Mouse (Mus musculus): ENCODE measurements around the gene Kdm2a. TPM values are rescaled to one million over a fixed set of nuclear protein-coding genes. Genes with fewer than 3 reads are reported as not detected.
A peak's percentile ranks its signal among the peaks of the same experiment; 100 is the strongest.

Gene Kdm2a
- polyA plus RNA-seq, 1 experiment: 100 TPM

DNA sequence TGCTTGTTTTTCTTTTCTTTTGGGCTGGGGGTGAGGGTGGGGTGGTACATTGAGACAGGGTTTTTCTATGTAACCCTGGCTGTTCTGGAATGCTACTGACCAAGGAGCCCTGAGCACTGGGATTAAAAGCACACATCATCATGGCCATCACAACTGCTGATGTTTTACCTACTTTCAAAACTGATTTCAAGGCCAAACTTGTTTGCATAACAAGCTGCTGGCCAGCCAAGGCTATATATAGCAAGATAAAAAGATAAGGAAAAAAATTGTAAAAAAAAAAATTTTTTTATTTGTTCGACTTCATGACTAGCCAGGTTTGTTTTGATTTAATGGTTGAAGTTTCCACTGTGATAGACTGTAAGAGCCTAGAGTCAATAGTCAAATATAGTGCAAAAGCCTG, 27.8 kb downstream of the Kdm2a start:
- H3K4me1 ChIP-seq (ENCODE audit: control insufficient read depth, insufficient read depth, insufficient read length, low read length): peaks cover 1% of the 10 kb centered on the region; the same call in 1 of the 2 replicates
- 42% methylated on average over 1 of the region's 1 CpGs for WGBS
- no peak overlapping the region for H3K27ac ChIP-seq (ENCODE audit: insufficient read depth, low read depth, low read length)
- TF ChIP-seq POLR2A (IDR thresholded peaks at IDR 0.05; ENCODE audit: low read depth, low read length) (no peak), CTCF (IDR thresholded peaks at IDR 0.05; ENCODE audit: extremely low read depth, insufficient read length, insufficient replicate concordance, low read depth, low read length) (no peak)
- no peak overlapping the region for H3K4me3 ChIP-seq (ENCODE audit: low read depth, low read length)
- no peaks in the 10 kb centered on the region for H3K27me3 ChIP-seq (ENCODE audit: control insufficient read depth, insufficient read depth, low read length)
- H3K36me3 ChIP-seq (ENCODE audit: control insufficient read depth, insufficient read depth, low read length): peaks cover 8% of the 10 kb centered on the region

DNA sequence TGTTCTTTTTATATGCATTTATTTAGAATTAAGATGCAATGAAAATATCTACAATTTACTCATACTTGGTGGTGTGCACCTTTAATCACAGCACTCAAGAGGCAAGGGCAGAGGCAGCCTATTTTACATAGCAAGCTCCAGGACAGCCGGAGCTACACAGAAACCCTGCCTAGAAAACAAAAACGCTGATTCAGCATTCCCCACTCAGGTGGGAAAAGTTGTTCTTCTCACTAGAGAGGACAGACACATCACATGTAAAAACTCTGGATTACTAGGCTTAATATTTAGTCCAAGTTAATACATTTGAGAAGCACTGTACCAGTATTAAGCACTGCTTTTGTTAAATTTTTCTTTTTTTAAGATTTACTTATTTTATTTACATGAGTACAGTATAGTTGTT, 48.6 kb downstream of the Kdm2a start:
- no peak for TF ChIP-seq CTCF (IDR thresholded peaks at IDR 0.05; ENCODE audit: extremely low read depth, insufficient read length, insufficient replicate concordance, low read depth, low read length)
- TF ChIP-seq POLR2A (IDR thresholded peaks at IDR 0.05; ENCODE audit: low read depth, low read length): no peak
- Histone ChIP-seq H3K4me3 (ENCODE audit: low read depth, low read length) (no peak overlapping the region), H3K27ac (ENCODE audit: insufficient read depth, low read depth, low read length) (no peak overlapping the region), H3K27me3 (ENCODE audit: control insufficient read depth, insufficient read depth, low read length) (no peaks in the 10 kb centered on the region), H3K4me1 (ENCODE audit: control insufficient read depth, insufficient read depth, insufficient read length, low read length) (no peaks in the 10 kb centered on the region), H3K36me3 (ENCODE audit: control insufficient read depth, insufficient read depth, low read length) (peaks cover 55% of the 10 kb centered on the region)
- 88% methylated on average over 2 of the region's 2 CpGs for WGBS

DNA sequence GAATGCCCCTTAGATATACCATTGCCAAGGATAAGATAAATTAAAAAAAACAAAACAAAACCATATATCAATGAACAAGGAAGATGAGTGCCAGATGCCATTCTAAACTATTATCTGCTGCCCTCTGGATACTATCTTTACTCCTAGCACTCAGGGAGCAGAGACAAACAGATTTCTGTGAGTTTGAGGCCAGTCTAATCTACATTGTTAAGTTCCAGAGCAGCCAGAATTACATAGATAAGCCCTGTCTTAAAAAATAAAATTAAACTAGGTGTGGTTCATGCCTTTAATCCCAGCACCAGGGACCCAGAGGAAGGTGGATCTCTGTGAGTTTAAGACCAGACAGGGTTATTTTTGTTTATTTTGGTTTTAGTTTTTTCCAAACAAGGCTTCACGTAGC, 51.6 kb downstream of the Kdm2a start:
- WGBS: 97% methylated on average over 1 of the region's 1 CpGs
- no peak overlapping the region for H3K27ac ChIP-seq (ENCODE audit: insufficient read depth, low read depth, low read length)
- no peaks in the 10 kb centered on the region for H3K4me1 ChIP-seq (ENCODE audit: control insufficient read depth, insufficient read depth, insufficient read length, low read length)
- peaks cover 61% of the 10 kb centered on the region for H3K36me3 ChIP-seq (ENCODE audit: control insufficient read depth, insufficient read depth, low read length)
- no peak overlapping the region for H3K4me3 ChIP-seq (ENCODE audit: low read depth, low read length)
- no peak for TF ChIP-seq CTCF (IDR thresholded peaks at IDR 0.05; ENCODE audit: extremely low read depth, insufficient read length, insufficient replicate concordance, low read depth, low read length)
- no peak for TF ChIP-seq POLR2A (IDR thresholded peaks at IDR 0.05; ENCODE audit: low read depth, low read length)
- no peaks in the 10 kb centered on the region for H3K27me3 ChIP-seq (ENCODE audit: control insufficient read depth, insufficient read depth, low read length)

DNA sequence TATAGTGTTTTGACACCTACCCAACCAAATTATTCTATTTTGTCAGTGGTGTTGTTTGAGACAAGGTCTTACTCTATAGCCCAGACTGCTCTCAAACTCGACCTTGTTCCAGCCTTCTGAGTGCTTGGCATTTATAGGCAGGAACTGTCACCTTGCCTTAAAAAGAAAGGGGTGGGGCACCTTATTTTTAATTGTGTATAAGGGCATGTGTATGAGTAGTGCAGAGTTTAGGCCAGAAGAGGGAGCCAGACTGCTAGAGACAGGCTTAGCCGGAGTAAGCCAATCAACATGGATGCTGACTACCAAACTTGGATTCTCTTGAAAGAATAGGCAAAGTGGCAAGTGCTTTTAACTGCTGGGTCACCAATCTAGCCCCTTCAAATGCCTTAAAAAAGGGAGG, 59.9 kb downstream of the Kdm2a start:
- no peak overlapping the region for H3K4me3 ChIP-seq (ENCODE audit: low read depth, low read length)
- no peak overlapping the region for H3K27ac ChIP-seq (ENCODE audit: insufficient read depth, low read depth, low read length)
- 4% methylated on average over 2 of the region's 2 CpGs for WGBS
- H3K36me3 ChIP-seq (ENCODE audit: control insufficient read depth, insufficient read depth, low read length): peaks cover 31% of the 10 kb centered on the region
- H3K27me3 ChIP-seq (ENCODE audit: control insufficient read depth, insufficient read depth, low read length): no peaks in the 10 kb centered on the region
- H3K4me1 ChIP-seq (ENCODE audit: control insufficient read depth, insufficient read depth, insufficient read length, low read length): no peaks in the 10 kb centered on the region
- TF ChIP-seq POLR2A (IDR thresholded peaks at IDR 0.05; ENCODE audit: low read depth, low read length): no peak
- no peak for TF ChIP-seq CTCF (IDR thresholded peaks at IDR 0.05; ENCODE audit: extremely low read depth, insufficient read length, insufficient replicate concordance, low read depth, low read length)

DNA sequence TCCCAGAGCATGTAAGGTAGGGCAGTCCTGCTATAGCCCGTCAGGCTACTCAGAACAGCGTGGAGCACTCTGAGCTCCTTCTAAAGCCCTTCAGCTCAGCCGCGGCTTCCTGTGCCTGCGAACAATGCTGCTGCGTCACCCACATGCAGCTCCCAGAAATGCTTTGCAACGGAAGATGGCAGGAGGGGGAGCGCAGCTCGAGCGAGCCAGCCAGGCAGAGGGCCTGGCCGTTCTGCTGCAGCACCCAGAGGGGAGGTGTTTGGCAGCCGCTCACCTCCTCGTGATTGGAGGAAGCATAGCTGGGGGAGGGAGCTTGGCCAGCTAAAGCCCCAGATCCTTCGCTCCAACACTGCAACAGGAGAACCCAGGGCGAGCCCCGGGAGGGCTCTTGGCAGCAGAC, 64.3 kb downstream of the Kdm2a start:
- H3K27me3 ChIP-seq (ENCODE audit: control insufficient read depth, insufficient read depth, low read length): no peaks in the 10 kb centered on the region
- peak overlapping the region; percentile 66 for H3K4me3 ChIP-seq (ENCODE audit: low read depth, low read length)
- H3K36me3 ChIP-seq (ENCODE audit: control insufficient read depth, insufficient read depth, low read length): peaks cover 16% of the 10 kb centered on the region
- H3K27ac ChIP-seq (ENCODE audit: insufficient read depth, low read depth, low read length): peak overlapping the region; percentile 90
- TF ChIP-seq POLR2A (IDR thresholded peaks at IDR 0.05; ENCODE audit: low read depth, low read length) (peak; percentile 87), CTCF (IDR thresholded peaks at IDR 0.05; ENCODE audit: extremely low read depth, insufficient read length, insufficient replicate concordance, low read depth, low read length) (no peak)
- WGBS: under 1% methylated on average over 16 of the region's 16 CpGs
- peaks cover 6% of the 10 kb centered on the region; the same call in 1 of the 2 replicates for H3K4me1 ChIP-seq (ENCODE audit: control insufficient read depth, insufficient read depth, insufficient read length, low read length)

DNA sequence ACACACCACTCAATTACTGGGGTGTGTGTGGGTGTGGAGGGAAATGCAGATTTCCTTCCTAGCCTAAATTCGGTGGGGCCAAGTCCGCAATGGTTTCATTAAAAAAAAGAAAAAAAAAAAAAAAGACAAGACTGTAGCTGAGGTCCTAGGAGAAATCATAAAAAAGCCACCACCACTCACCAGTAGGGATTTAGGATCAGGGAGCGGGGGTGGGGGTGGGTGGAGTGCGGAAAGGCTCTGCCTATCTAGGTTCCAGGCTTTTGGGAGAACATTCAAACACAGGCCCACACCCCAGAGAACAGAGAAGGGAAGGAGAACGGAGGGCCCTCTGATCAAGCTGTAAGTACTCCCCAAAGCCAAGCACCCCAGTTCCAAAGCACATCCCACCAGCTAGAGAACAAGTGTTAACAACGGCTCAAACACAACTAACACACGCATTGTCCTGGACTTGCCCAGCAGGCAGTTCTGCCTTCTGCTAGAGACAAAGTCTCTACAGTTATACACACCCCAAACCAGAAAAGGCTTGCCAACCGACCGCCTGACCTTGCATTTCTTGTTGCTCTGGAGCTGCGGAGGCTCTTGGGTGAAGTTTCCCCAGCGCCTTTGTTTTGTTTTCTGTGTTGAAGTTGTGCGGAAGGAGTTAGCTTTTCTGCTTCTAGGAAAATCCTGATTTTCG, 64.8 kb downstream of the Kdm2a start:
- WGBS: under 1% methylated on average over 13 of the region's 13 CpGs
- H3K27ac ChIP-seq (ENCODE audit: insufficient read depth, low read depth, low read length): peak overlapping the region; percentile 90
- TF ChIP-seq POLR2A (IDR thresholded peaks at IDR 0.05; ENCODE audit: low read depth, low read length) (no peak), CTCF (IDR thresholded peaks at IDR 0.05; ENCODE audit: extremely low read depth, insufficient read length, insufficient replicate concordance, low read depth, low read length) (no peak)
- H3K27me3 ChIP-seq (ENCODE audit: control insufficient read depth, insufficient read depth, low read length): no peaks in the 10 kb centered on the region
- H3K4me3 ChIP-seq (ENCODE audit: low read depth, low read length): peak overlapping the region; percentile 66
- peaks cover 6% of the 10 kb centered on the region; the same call in 1 of the 2 replicates for H3K4me1 ChIP-seq (ENCODE audit: control insufficient read depth, insufficient read depth, insufficient read length, low read length)
- H3K36me3 ChIP-seq (ENCODE audit: control insufficient read depth, insufficient read depth, low read length): peaks cover 21% of the 10 kb centered on the region

DNA sequence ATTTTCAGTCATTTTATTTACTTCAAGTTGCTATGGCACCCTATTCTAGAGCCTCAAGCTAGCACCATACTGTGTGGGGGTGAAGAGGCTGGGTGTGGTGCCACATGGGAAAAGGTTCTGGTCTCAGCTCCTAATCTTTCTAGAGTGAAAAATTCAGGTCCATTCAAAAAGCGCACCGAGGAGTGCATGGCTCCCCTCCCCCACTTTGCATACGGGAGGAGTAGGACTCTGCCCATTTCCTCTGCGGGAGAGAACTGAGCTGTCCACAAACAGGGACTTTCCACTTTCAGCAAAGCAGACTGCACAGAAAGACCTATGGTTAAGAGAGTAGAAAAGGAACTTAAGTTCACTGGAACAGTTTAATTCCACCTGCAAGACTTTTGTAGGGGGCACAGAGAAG, 65.4 kb downstream of the Kdm2a start:
- Histone ChIP-seq H3K27ac (ENCODE audit: insufficient read depth, low read depth, low read length) (peak overlapping the region; percentile 90), H3K4me1 (ENCODE audit: control insufficient read depth, insufficient read depth, insufficient read length, low read length) (peaks cover 6% of the 10 kb centered on the region; the same call in 1 of the 2 replicates), H3K4me3 (ENCODE audit: low read depth, low read length) (peak overlapping the region; percentile 66), H3K27me3 (ENCODE audit: control insufficient read depth, insufficient read depth, low read length) (no peaks in the 10 kb centered on the region), H3K36me3 (ENCODE audit: control insufficient read depth, insufficient read depth, low read length) (peaks cover 25% of the 10 kb centered on the region)
- no peak for TF ChIP-seq CTCF (IDR thresholded peaks at IDR 0.05; ENCODE audit: extremely low read depth, insufficient read length, insufficient replicate concordance, low read depth, low read length)
- no peak for TF ChIP-seq POLR2A (IDR thresholded peaks at IDR 0.05; ENCODE audit: low read depth, low read length)
- 0% methylated on average over 4 of the region's 4 CpGs for WGBS

Data from small intestine, adult 2 months (tissue).